Mouse (Mus musculus): ENCODE measurements at regions not wholly inside any gene's neighbourhood (a gene's known extent, or its start where the extent isn't known, plus 50 kb on each side); places are given as distances from the start of the nearest gene placed in this dataset.

GRCm38 (mm10) chr13:4776855-4777254 is 167.9 kb upstream of the Akr1e1 start:
- TF ChIP-seq CTCF (IDR thresholded peaks at IDR 0.05; ENCODE audit: control insufficient read depth, insufficient read depth, low read length) (no peak), POLR2A (IDR thresholded peaks at IDR 0.05; ENCODE audit: borderline replicate concordance, control insufficient read depth, low read depth, low read length) (no peak)

All from bone marrow, adult 2 months (tissue).